Mouse (Mus musculus) left cerebral cortex, postnatal 14 days (tissue): ENCODE measurements at regions not wholly inside any gene's neighbourhood (a gene's known extent, or its start where the extent isn't known, plus 50 kb on each side); places are given as distances from the start of the nearest gene placed in this dataset.
A peak's percentile ranks its signal among the peaks of the same experiment; 100 is the strongest.

Experiments
- DNase-seq, 2 experiments: peaks; one replicate each; pipeline ENCODE4 v3.0.0; 2021 to 2022; ENCODE audit warnings: low spot score in 2 of 2, mixed read lengths in 1 of 2
- intact Hi-C: fragments of 180-260 bp; cut with DNase I; formaldehyde crosslinking; loops from one replicate; pipeline ENCODE4 v1.15.1; 2025

- intact Hi-C loops: no loop called here
- no peak for DNase-seq
Observed at GRCm38 (mm10) chr3:120934401-120934800, 237.1 kb downstream of the Rwdd3 start.

GRCm38 (mm10) chr3:120920351-120920750, 251.1 kb downstream of the Rwdd3 start:
- no peak for DNase-seq
- intact Hi-C loops: no loop called here

- intact Hi-C loops: no loop called here
- DNase-seq: no peak
Observed at GRCm38 (mm10) chr3:120898931-120899330, 272.6 kb downstream of the Rwdd3 start.

- DNase-seq: peak in 1 of 2 experiments; percentile 26
- intact Hi-C loops: no loop called here
Observed at GRCm38 (mm10) chr3:120898258-120898657, 273.2 kb downstream of the Rwdd3 start.

- DNase-seq: no peak
- intact Hi-C loops: no loop called here
Observed at GRCm38 (mm10) chr3:120897758-120898157, 273.7 kb downstream of the Rwdd3 start.

GRCm38 (mm10) chr3:120897221-120897620, 274.3 kb downstream of the Rwdd3 start:
- DNase-seq: peak; percentile 25 to 41
- intact Hi-C loops: no loop called here

GRCm38 (mm10) chr3:120886063-120886841, 285.2 kb downstream of the Rwdd3 start:
- DNase-seq: peak; percentile 76 to 87
- intact Hi-C loops: loop anchor here (5.0 kb wide), 1 partner anchor 314 kb away; no protein-coding TSS in a partner anchor

- intact Hi-C loops: loop anchor here (5.0 kb wide), 1 partner anchor 313 kb away; no protein-coding TSS in a partner anchor
- no peak for DNase-seq
Observed at GRCm38 (mm10) chr3:120885401-120885800, 286.1 kb downstream of the Rwdd3 start.

- intact Hi-C loops: loop anchor here (5.0 kb wide), 1 partner anchor 218 kb away; no protein-coding TSS in a partner anchor
- DNase-seq: no peak
Observed at GRCm38 (mm10) chr3:120884189-120884588, 287.3 kb downstream of the Rwdd3 start.

- intact Hi-C loops: loop anchor here (5.0 kb wide), 1 partner anchor 219 kb away; no protein-coding TSS in a partner anchor
- no peak for DNase-seq
Observed at GRCm38 (mm10) chr3:120883650-120884049, 287.8 kb downstream of the Rwdd3 start.

- intact Hi-C loops: no loop called here
- no peak for DNase-seq
Observed at GRCm38 (mm10) chr3:120879409-120879808, 292.1 kb downstream of the Rwdd3 start.

- DNase-seq: no peak
- intact Hi-C loops: no loop called here
Observed at GRCm38 (mm10) chr3:120875740-120876139, 295.8 kb downstream of the Rwdd3 start.

- DNase-seq: peak; percentile 36 to 57
- intact Hi-C loops: no loop called here
Observed at GRCm38 (mm10) chr3:120865036-120865435, 306.5 kb downstream of the Rwdd3 start.

GRCm38 (mm10) chr3:120861641-120862040, 309.9 kb downstream of the Rwdd3 start:
- intact Hi-C loops: no loop called here
- no peak for DNase-seq

GRCm38 (mm10) chr3:120858281-120858680, 313.2 kb downstream of the Rwdd3 start:
- intact Hi-C loops: no loop called here

GRCm38 (mm10) chr3:120854322-120854721, 317.2 kb downstream of the Rwdd3 start:
- intact Hi-C loops: no loop called here
- no peak for DNase-seq

More at GRCm38 (mm10) chr3:120858281-120858680, 313.2 kb downstream of the Rwdd3 start:
- no peak for DNase-seq

GRCm38 (mm10) chr3:120843623-120844022, 327.9 kb downstream of the Rwdd3 start:
- no peak for DNase-seq
- intact Hi-C loops: no loop called here

GRCm38 (mm10) chr3:120823536-120823935, 348.0 kb downstream of the Rwdd3 start:
- DNase-seq: no peak
- intact Hi-C loops: no loop called here

GRCm38 (mm10) chr3:120811901-120812300, 359.6 kb downstream of the Rwdd3 start:
- no peak for DNase-seq
- intact Hi-C loops: no loop called here

GRCm38 (mm10) chr3:120810527-120810926, 361.0 kb downstream of the Rwdd3 start:
- intact Hi-C loops: no loop called here
- no peak for DNase-seq

GRCm38 (mm10) chr3:120810048-120810447, 361.4 kb downstream of the Rwdd3 start:
- intact Hi-C loops: no loop called here
- no peak for DNase-seq
